Mouse (Mus musculus): Measurements from ENCODE around the gene Spsb3. TPM values are rescaled to one million over a fixed set of nuclear protein-coding genes. Genes with fewer than 3 reads are reported as not detected.

The Spsb3 gene
- polyA plus RNA-seq, 1 experiment from 2014 or later, result 45.4 TPM

DNA sequence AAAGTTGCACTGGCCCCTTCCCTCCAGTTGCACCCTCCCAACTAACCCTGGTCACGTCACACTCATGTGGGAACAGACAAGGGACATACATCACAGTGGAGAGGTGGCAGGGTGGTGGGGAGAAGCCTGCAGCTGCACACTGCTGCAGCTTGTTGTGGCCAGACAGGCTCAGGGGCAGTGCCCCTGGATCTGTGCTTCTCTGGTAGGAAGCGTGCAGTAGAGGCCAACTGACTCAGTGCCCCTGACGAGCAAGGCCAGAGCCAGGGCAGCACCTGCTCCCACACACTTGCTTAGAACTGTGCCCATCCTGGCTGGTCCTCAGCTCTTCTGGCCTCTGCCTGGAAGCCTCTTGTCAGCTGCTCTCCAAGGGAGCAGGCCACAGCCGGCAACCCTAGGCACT lies 11.2 kb downstream of the Spsb3 start:
- Histone ChIP-seq H3K9ac (replicated peaks; ENCODE audit: low read depth) (no peak overlapping the region), H3K27me3 (replicated peaks; ENCODE audit: insufficient read depth, low read length) (no peaks in the 10 kb centered on the region), H3K4me1 (ENCODE audit: insufficient read depth, low read depth, low read length) (peaks cover 4% of the 10 kb centered on the region; the same call in 1 of the 2 replicates), H3K36me3 (ENCODE audit: insufficient read depth, low read length) (peaks cover 44% of the 10 kb centered on the region), H3K27ac (ENCODE audit: low read length) (no peak overlapping the region), H3K9me3 (ENCODE audit: low read length) (no peaks in the 10 kb centered on the region), H3K4me2 (replicated peaks; ENCODE audit: low read depth, low read length) (no peak overlapping the region), H3K4me3 (ENCODE audit: low read depth, low read length) (no peak overlapping the region)
- DNase-seq (ENCODE audit: low spot score), result no peak
- no peak for ATAC-seq
- TF ChIP-seq EP300 (IDR thresholded peaks at IDR 0.05) (no peak), CTCF (IDR thresholded peaks at IDR 0.05) (no peak)
- WGBS, result 66% methylated on average over 4 of the region's 4 CpGs

DNA sequence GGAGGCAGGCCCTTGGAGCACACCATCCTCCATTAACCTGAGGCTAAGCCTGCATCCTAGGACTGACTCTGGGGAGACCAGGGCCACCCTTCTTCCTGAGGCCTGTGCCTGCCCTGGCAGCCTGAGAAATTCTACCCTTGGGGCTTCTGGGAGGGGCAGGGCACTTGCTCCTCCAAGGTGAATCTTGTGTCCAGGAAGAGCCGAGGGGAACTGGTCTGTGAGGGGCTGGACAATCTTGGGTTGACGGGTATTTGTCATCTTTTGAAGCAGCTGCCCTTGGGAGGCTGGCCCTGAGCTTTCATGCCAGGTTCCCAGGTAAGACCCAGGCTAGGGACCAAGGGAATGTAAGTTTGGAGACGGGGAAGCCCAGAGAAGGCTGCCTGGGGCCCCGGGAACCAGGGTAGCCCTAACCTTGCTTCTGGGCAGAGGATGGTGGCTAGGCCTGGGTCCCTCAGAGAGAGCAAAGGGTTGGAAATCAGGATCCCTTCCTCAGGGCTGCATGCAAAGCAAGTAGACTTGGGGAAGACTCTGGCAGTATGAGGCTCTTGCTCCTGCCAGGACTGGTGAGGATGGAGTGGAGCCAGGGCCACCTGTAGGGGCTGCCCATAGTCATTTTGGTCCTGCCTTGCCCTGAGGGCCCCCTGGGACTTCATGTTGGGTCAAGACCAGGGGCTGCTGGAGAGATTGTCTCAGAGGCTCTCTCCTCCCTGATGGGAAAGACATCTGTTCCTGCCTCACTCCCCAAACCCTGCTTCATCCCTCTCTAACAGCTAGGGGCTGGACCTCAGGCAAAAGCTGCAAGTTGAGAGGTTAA lies 11.8 kb downstream of the Spsb3 start:
- no peak overlapping the region for H3K27ac ChIP-seq (ENCODE audit: low read length)
- H3K4me2 ChIP-seq (replicated peaks; ENCODE audit: low read depth, low read length), result no peak overlapping the region
- H3K4me3 ChIP-seq (ENCODE audit: low read depth, low read length), result no peak overlapping the region
- H3K4me1 ChIP-seq (ENCODE audit: insufficient read depth, low read depth, low read length), result peaks cover 4% of the 10 kb centered on the region; the same call in 1 of the 2 replicates
- TF ChIP-seq EP300 (IDR thresholded peaks at IDR 0.05) (no peak), CTCF (IDR thresholded peaks at IDR 0.05) (no peak)
- H3K9ac ChIP-seq (replicated peaks; ENCODE audit: low read depth), result no peak overlapping the region
- H3K9me3 ChIP-seq (ENCODE audit: low read length), result no peaks in the 10 kb centered on the region
- WGBS, result 72% methylated on average over 4 of the region's 4 CpGs
- ATAC-seq, result no peak
- H3K27me3 ChIP-seq (replicated peaks; ENCODE audit: insufficient read depth, low read length), result no peaks in the 10 kb centered on the region
- DNase-seq (ENCODE audit: low spot score), result no peak
- peaks cover 45% of the 10 kb centered on the region for H3K36me3 ChIP-seq (ENCODE audit: insufficient read depth, low read length)

DNA sequence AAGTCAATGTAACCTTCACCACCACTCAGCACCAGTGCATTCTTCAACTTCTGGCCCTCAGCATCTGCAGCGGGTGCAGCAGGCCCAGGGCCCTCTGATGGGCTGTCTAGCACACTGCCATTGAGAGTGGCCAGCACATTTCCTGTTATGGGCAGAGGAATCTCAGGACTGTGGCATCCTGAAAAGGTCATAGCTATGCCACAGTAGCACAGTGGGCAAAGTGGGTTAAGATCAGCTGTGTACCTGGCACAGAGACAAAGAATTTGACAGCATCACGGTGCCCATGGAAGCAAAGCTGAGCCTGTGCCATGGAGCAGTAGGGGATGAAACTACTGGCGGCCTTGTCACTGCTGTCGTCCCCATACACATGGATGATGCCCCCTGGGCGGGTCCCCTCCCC lies 12.7 kb downstream of the Spsb3 start:
- Histone ChIP-seq H3K36me3 (ENCODE audit: insufficient read depth, low read length) (peaks cover 53% of the 10 kb centered on the region), H3K4me3 (ENCODE audit: low read depth, low read length) (no peak overlapping the region), H3K9me3 (ENCODE audit: low read length) (no peaks in the 10 kb centered on the region), H3K4me2 (replicated peaks; ENCODE audit: low read depth, low read length) (no peak overlapping the region), H3K27me3 (replicated peaks; ENCODE audit: insufficient read depth, low read length) (no peaks in the 10 kb centered on the region), H3K9ac (replicated peaks; ENCODE audit: low read depth) (no peak overlapping the region), H3K27ac (ENCODE audit: low read length) (no peak overlapping the region), H3K4me1 (ENCODE audit: insufficient read depth, low read depth, low read length) (peaks cover 2% of the 10 kb centered on the region; the same call in 1 of the 2 replicates)
- no peak for TF ChIP-seq CTCF (IDR thresholded peaks at IDR 0.05)
- TF ChIP-seq EP300 (IDR thresholded peaks at IDR 0.05), result no peak
- WGBS, result 77% methylated on average over 5 of the region's 5 CpGs
- ATAC-seq (no peak), DNase-seq (ENCODE audit: low spot score) (no peak)

DNA sequence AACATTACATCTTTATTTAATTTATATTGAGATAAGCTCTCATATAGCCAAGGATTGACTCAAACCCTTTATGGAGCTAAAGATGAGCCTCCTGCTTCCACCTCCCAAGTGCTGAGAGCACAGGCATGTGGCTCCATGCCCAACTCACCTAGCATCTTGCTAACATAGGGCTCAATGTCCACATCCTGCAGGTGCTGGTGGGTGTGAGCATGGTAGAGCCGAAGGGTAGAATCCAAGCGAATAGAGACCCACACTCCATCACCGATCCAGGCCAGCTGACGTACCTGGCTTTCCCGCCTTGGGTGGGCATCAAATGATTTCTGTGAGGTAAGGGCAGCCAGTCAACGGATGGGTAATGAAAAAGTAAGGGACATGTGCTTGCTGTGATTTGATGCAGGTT lies 13.6 kb downstream of the Spsb3 start:
- WGBS, result 91% methylated on average over 6 of the region's 6 CpGs
- H3K27ac ChIP-seq (ENCODE audit: low read length), result no peak overlapping the region
- no peak overlapping the region for H3K9ac ChIP-seq (replicated peaks; ENCODE audit: low read depth)
- H3K9me3 ChIP-seq (ENCODE audit: low read length), result no peaks in the 10 kb centered on the region
- no peak overlapping the region for H3K4me2 ChIP-seq (replicated peaks; ENCODE audit: low read depth, low read length)
- peaks cover 61% of the 10 kb centered on the region for H3K36me3 ChIP-seq (ENCODE audit: insufficient read depth, low read length)
- no peak for DNase-seq (ENCODE audit: low spot score)
- no peak overlapping the region for H3K4me3 ChIP-seq (ENCODE audit: low read depth, low read length)
- no peaks in the 10 kb centered on the region for H3K27me3 ChIP-seq (replicated peaks; ENCODE audit: insufficient read depth, low read length)
- no peak for ATAC-seq
- TF ChIP-seq CTCF (IDR thresholded peaks at IDR 0.05) (no peak), EP300 (IDR thresholded peaks at IDR 0.05) (no peak)
- H3K4me1 ChIP-seq (ENCODE audit: insufficient read depth, low read depth, low read length), result no peaks in the 10 kb centered on the region

DNA sequence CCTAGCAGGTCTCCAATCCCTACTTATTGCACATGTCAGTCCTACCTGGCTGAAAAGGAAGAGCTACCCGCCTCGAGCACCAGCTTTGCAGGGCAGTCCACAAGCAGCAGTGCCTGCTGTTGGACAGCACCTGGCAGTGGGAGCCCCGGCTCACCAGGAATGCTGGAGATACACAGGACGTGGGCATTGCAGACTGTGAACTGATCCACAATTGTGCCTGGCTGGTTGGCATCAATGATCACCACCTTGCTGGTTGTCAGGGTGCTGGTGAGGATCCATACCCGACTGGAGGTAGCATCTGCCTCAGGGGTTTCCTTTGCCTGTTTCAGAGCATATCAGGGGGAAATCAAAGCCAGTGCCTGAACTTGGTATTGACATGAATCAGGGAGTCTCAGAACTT lies 15.7 kb downstream of the Spsb3 start:
- Histone ChIP-seq H3K27ac (ENCODE audit: low read length) (no peak overlapping the region), H3K36me3 (ENCODE audit: insufficient read depth, low read length) (peaks cover 72% of the 10 kb centered on the region), H3K4me3 (ENCODE audit: low read depth, low read length) (no peak overlapping the region), H3K9me3 (ENCODE audit: low read length) (no peaks in the 10 kb centered on the region), H3K9ac (replicated peaks; ENCODE audit: low read depth) (no peak overlapping the region), H3K4me1 (ENCODE audit: insufficient read depth, low read depth, low read length) (no peaks in the 10 kb centered on the region), H3K27me3 (replicated peaks; ENCODE audit: insufficient read depth, low read length) (no peaks in the 10 kb centered on the region), H3K4me2 (replicated peaks; ENCODE audit: low read depth, low read length) (no peak overlapping the region)
- 86% methylated on average over 5 of the region's 5 CpGs for WGBS
- TF ChIP-seq EP300 (IDR thresholded peaks at IDR 0.05) (no peak), CTCF (IDR thresholded peaks at IDR 0.05) (no peak)
- no peak for DNase-seq (ENCODE audit: low spot score)
- no peak for ATAC-seq

DNA sequence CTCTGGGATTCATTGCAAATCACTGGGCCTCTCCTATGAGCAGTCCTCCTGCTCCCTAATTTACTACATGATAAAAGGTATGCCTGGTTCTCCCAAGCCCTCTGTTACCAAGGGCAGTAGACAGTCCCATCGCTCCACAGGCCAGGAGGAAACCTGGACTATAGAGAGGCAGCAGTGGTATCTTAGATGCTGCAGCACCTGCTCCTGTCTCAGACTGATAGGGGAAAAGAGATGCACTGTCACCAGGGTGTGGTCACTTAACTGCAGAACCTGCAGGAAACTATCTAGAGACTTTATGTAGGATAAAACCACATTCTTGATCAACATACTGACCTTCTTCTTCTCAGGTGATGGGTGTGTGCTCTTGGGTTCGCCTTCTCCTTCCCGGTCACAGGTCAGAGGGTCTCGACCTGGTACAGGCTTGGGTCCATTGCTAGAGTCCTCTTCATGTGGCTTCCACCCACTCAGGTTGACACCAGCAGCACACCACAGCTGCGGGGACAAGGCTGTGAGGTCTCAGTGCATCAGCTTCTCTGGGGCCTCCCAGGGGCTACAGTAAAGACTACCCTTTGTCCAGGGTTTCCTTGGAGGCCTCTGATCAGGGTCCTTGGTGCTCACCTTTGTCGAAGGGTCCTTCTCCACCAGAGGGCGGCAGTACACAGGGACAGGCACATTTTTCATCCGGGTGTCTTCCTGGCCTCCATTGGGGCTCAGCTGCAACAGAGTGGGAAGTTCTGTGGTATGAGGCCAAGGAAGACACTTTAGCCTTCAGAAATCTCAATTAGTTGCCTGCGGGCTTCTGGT lies 16.4 kb downstream of the Spsb3 start:
- no peak overlapping the region for H3K4me3 ChIP-seq (ENCODE audit: low read depth, low read length)
- no peak for TF ChIP-seq EP300 (IDR thresholded peaks at IDR 0.05)
- TF ChIP-seq CTCF (IDR thresholded peaks at IDR 0.05), result peak; percentile 53
- H3K9ac ChIP-seq (replicated peaks; ENCODE audit: low read depth), result no peak overlapping the region
- H3K27ac ChIP-seq (ENCODE audit: low read length), result no peak overlapping the region
- H3K36me3 ChIP-seq (ENCODE audit: insufficient read depth, low read length), result peaks cover 77% of the 10 kb centered on the region
- no peak overlapping the region for H3K4me2 ChIP-seq (replicated peaks; ENCODE audit: low read depth, low read length)
- H3K27me3 ChIP-seq (replicated peaks; ENCODE audit: insufficient read depth, low read length), result no peaks in the 10 kb centered on the region
- ATAC-seq (no peak), DNase-seq (ENCODE audit: low spot score) (no peak)
- 69% methylated on average over 8 of the region's 9 CpGs for WGBS
- no peaks in the 10 kb centered on the region for H3K9me3 ChIP-seq (ENCODE audit: low read length)
- no peaks in the 10 kb centered on the region for H3K4me1 ChIP-seq (ENCODE audit: insufficient read depth, low read depth, low read length)

All from lung, postnatal 0 days (tissue).